In the genomic region with DNA sequence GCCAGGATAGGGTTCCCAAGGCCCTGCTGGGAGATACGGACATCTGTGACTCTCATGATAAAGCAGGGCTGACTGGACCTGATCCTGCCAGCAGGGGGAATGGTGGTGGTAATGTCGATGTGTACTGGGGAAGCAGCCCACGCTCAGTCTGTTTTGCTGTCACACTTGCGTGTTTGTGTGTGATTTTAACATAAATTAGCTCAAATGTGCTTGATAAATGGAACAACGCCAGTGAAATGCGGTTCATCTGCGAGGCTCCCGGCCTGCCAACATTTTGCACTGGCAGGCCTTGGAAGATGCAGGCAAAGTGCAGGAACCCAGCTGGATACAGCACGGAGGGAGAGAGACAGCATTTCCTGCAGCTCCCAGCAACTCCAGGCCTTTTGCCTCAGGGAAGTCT, we compare ENCODE assay signal across 9 mouse cellular contexts.
DNase-seq lines count a peak whose midpoint lies in the region; ATAC-seq and TF ChIP-seq lines count a peak whose summit lies in the region.
"Had no signal": no experiment of that assay in that cellular context is flagged by ENCODE, and none has a peak within 500 bp of the region (broad histone marks: within the 10 kb centered on the region; RNA-seq: fewer than 3 reads in every experiment).

No protein-coding gene starts in this region.

- no peaks in the 10 kb centered on the region for H3K27me3 ChIP-seq in hindbrain, embryonic 10.5 days (ENCODE audit: insufficient read depth, poor library complexity, severe bottlenecking)
- no peaks in the 10 kb centered on the region for H3K27me3 ChIP-seq in hindbrain, embryonic 12.5 days
- H3K27me3 ChIP-seq in forebrain, embryonic 16.5 days (replicated peaks; ENCODE audit: control insufficient read depth, insufficient read depth, low read length) = no peaks in the 10 kb centered on the region

- H3K9me3 ChIP-seq in hindbrain, embryonic 10.5 days = no peaks in the 10 kb centered on the region
- H3K9me3 ChIP-seq in hindbrain, embryonic 12.5 days (replicated peaks) = no peaks in the 10 kb centered on the region
- no peaks in the 10 kb centered on the region for H3K9me3 ChIP-seq in forebrain, embryonic 16.5 days (ENCODE audit: control insufficient read depth, low read length)

- no peak overlapping the region for H3K4me2 ChIP-seq in hindbrain, embryonic 12.5 days (replicated peaks)
- peak overlapping the region; percentile 8 for H3K4me2 ChIP-seq in forebrain, embryonic 16.5 days (ENCODE audit: low read length)

- no peak for TF ChIP-seq POLR2A in brain, embryonic 14.5 days (IDR thresholded peaks at IDR 0.05; ENCODE audit: borderline replicate concordance, extremely low read depth, insufficient read depth, insufficient read length, poor library complexity, severe bottlenecking)
- TF ChIP-seq POLR2A in olfactory bulb, adult 2 months (IDR thresholded peaks at IDR 0.05; ENCODE audit: insufficient read depth, low read depth, low read length) = no peak

- H3K4me1 ChIP-seq in hindbrain, embryonic 10.5 days (replicated peaks) = peaks cover 6% of the 10 kb centered on the region; the same call in 1 of the 2 replicates
- H3K4me1 ChIP-seq in hindbrain, embryonic 12.5 days = peaks cover 4% of the 10 kb centered on the region
- peaks cover 18% of the 10 kb centered on the region for H3K4me1 ChIP-seq in forebrain, embryonic 16.5 days (replicated peaks; ENCODE audit: control insufficient read depth, insufficient read depth, low read length)
- peaks cover 5% of the 10 kb centered on the region for H3K4me1 ChIP-seq in olfactory bulb, adult 2 months (ENCODE audit: control insufficient read depth, insufficient read depth, low read length)

- TF ChIP-seq CTCF in brain, embryonic 14.5 days (IDR thresholded peaks at IDR 0.05; ENCODE audit: borderline replicate concordance, extremely low read depth, insufficient read depth, insufficient read length) = peak; percentile 48; the same call in 1 of the 2 replicates
- 0 out of 2 replicates have a peak, but pooled peaks have one; percentile 13 for TF ChIP-seq CTCF in olfactory bulb, adult 2 months (IDR thresholded peaks at IDR 0.05; ENCODE audit: insufficient read depth, low read depth, low read length)

- no peak overlapping the region for H3K4me3 ChIP-seq in hindbrain, embryonic 10.5 days
- no peak overlapping the region for H3K4me3 ChIP-seq in hindbrain, embryonic 12.5 days
- no peak overlapping the region for H3K4me3 ChIP-seq in forebrain, embryonic 16.5 days (replicated peaks; ENCODE audit: low read length)
- no peak overlapping the region for H3K4me3 ChIP-seq in olfactory bulb, adult 2 months (ENCODE audit: insufficient read depth, low read depth, low read length)
- H3K4me3 ChIP-seq: myocyte had no signal

- ATAC-seq in hindbrain, embryonic 12.5 days (ENCODE audit: low FRiP score) = no peak
- ATAC-seq in forebrain, embryonic 16.5 days = peak; percentile 91
- ATAC-seq in CD4-positive, CD25-positive, alpha-beta regulatory T cell, adult 4 months = no peak

- no peak overlapping the region for H3K27ac ChIP-seq in hindbrain, embryonic 10.5 days
- H3K27ac ChIP-seq in hindbrain, embryonic 12.5 days = no peak overlapping the region
- peak overlapping the region; percentile 63 for H3K27ac ChIP-seq in forebrain, embryonic 16.5 days (ENCODE audit: low read length)
- H3K27ac ChIP-seq in olfactory bulb, adult 2 months (ENCODE audit: insufficient read depth, low read depth, low read length) = no peak overlapping the region

- peak; percentile 30 for DNase-seq in hindbrain, embryonic 10.5 days (ENCODE audit: low spot score)
- DNase-seq in brain, embryonic 14.5 days (ENCODE audit: low read depth) = peak; percentile 92
- DNase-seq in layer of hippocampus, postnatal 14 days (ENCODE audit: low spot score in 2 of 2) = peak; percentile 67 to 90
- no peak for DNase-seq in urinary bladder, postnatal 36 days (ENCODE audit: low spot score in 2 of 2)

- 38% methylated on average over 9 of the region's 9 CpGs for WGBS in hindbrain, embryonic 10.5 days
- WGBS in hindbrain, embryonic 12.5 days = 44% methylated on average over 9 of the region's 9 CpGs
- WGBS in forebrain, embryonic 16.5 days = 19% methylated on average over 9 of the region's 9 CpGs
- WGBS in olfactory bulb, adult 2 months = 20% methylated on average over 9 of the region's 9 CpGs

- no peak overlapping the region for H3K9ac ChIP-seq in hindbrain, embryonic 12.5 days
- H3K9ac ChIP-seq in forebrain, embryonic 16.5 days (replicated peaks; ENCODE audit: low read depth, low read length) = no peak overlapping the region

- H3K36me3 ChIP-seq in hindbrain, embryonic 10.5 days = no peaks in the 10 kb centered on the region
- no peaks in the 10 kb centered on the region for H3K36me3 ChIP-seq in hindbrain, embryonic 12.5 days
- H3K36me3 ChIP-seq in forebrain, embryonic 16.5 days (ENCODE audit: control insufficient read depth, insufficient read depth) = no peaks in the 10 kb centered on the region

Comparison
In these comparisons a context has a peak if more than half of its experiments do, and no peak if none do; other contexts are left out.
1. DNase-seq: peak in hindbrain, embryonic 10.5 days (single experiment), brain, embryonic 14.5 days (single experiment) and layer of hippocampus, postnatal 14 days (2 of 2); none in urinary bladder, postnatal 36 days (0 of 2).